Mouse (Mus musculus): ENCODE results near the gene Pof1b.

The Pof1b gene

GRCm38 (mm10) chrX:112698508-112698907 is at the start of gene Pof1b:
Pof1b (minus strand) TSS chrX:112698651.
- DNase-seq: no peak

- no peak for DNase-seq
Measured at GRCm38 (mm10) chrX:112716587-112716986, 18.1 kb upstream of the Pof1b start.

GRCm38 (mm10) chrX:112694392-112694791 is 4.1 kb downstream of the Pof1b start:
- DNase-seq: no peak

GRCm38 (mm10) chrX:112680605-112681004 is 17.8 kb downstream of the Pof1b start:
- no peak for DNase-seq

- no peak for DNase-seq
Measured at GRCm38 (mm10) chrX:112675525-112675924, 22.9 kb downstream of the Pof1b start.

GRCm38 (mm10) chrX:112601306-112602120 is 96.9 kb downstream of the Pof1b start:
- DNase-seq: peak; percentile 60 to 62

- DNase-seq: peak; percentile 78 to 82
Measured at GRCm38 (mm10) chrX:112600511-112601305, 97.7 kb downstream of the Pof1b start, which contains the start of gene Zfp711. Zfp711 (plus strand) TSS chrX:112600526.
